Mouse (Mus musculus): ENCODE results near the gene Mafg. TPM values are rescaled to one million over a fixed set of nuclear protein-coding genes. Genes with fewer than 3 reads are reported as not detected.

Mafg gene
- polyA plus RNA-seq, 1 experiment from 2014 or later, result 39.9 TPM

DNA sequence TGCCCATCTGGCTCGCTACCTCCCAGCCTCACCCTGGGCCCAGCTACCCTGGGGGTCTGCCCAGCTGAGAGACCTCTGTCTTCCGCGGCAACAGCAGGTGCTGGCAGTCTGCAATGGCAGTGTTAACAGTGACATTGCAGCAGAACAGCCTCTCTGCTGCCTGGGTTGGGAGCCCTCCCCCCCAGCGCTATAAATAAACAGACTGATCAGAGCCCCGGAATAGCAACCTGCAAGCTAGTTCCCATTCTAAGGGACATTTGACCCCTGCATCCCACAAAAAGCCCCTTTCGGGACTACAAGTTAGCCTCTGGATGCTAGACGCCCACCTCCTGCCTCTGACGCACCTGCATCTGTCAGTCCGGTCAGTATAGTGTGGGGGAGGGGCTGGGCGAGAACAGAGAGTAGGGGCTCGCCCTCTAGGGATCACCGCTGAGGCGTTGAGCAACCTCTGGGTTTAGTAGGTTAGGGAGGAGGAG, 14.6 kb upstream of the Mafg start, which contains the start of gene Myadml2:
Gene Myadml2 (minus strand): TSS at position 158 of the 476 bp plus-strand sequence.
- no peak for ATAC-seq
- Histone ChIP-seq H3K9me3 (ENCODE audit: control insufficient read depth, low read length) (no peaks in the 10 kb centered on the region), H3K4me3 (replicated peaks; ENCODE audit: low read length) (peak within 1 kb of the TSS; percentile 2), H3K4me1 (replicated peaks; ENCODE audit: control insufficient read depth, insufficient read depth, low read length) (peaks cover 11% of the 10 kb centered on the region), H3K27ac (ENCODE audit: low read length) (no peak within 1 kb of the TSS), H3K36me3 (ENCODE audit: control insufficient read depth, insufficient read depth) (no peaks in the 10 kb centered on the region), H3K27me3 (replicated peaks; ENCODE audit: control insufficient read depth, insufficient read depth, low read length) (no peaks in the 10 kb centered on the region), H3K4me2 (ENCODE audit: low read length) (peak within 1 kb of the TSS; percentile 9), H3K9ac (replicated peaks; ENCODE audit: low read depth, low read length) (0 out of 2 replicates have a peak within 1 kb of the TSS, but pooled peaks have one; percentile 2)
- 6% methylated on average over 13 of the region's 13 CpGs for WGBS

- ATAC-seq, result no peak
- H3K27me3 ChIP-seq (replicated peaks; ENCODE audit: control insufficient read depth, insufficient read depth, low read length), result no peaks in the 10 kb centered on the region
- H3K9me3 ChIP-seq (ENCODE audit: control insufficient read depth, low read length), result no peaks in the 10 kb centered on the region
- H3K27ac ChIP-seq (ENCODE audit: low read length), result no peak overlapping the region
- peaks cover 17% of the 10 kb centered on the region for H3K4me1 ChIP-seq (replicated peaks; ENCODE audit: control insufficient read depth, insufficient read depth, low read length)
- no peak overlapping the region for H3K4me3 ChIP-seq (replicated peaks; ENCODE audit: low read length)
- H3K4me2 ChIP-seq (ENCODE audit: low read length), result no peak overlapping the region
- H3K9ac ChIP-seq (replicated peaks; ENCODE audit: low read depth, low read length), result no peak overlapping the region
- H3K36me3 ChIP-seq (ENCODE audit: control insufficient read depth, insufficient read depth), result no peaks in the 10 kb centered on the region
- WGBS, result 81% methylated on average over 35 of the region's 35 CpGs
Measured at GRCm38 (mm10) chr11:120647047-120647830, 13.8 kb upstream of the Mafg start.

DNA sequence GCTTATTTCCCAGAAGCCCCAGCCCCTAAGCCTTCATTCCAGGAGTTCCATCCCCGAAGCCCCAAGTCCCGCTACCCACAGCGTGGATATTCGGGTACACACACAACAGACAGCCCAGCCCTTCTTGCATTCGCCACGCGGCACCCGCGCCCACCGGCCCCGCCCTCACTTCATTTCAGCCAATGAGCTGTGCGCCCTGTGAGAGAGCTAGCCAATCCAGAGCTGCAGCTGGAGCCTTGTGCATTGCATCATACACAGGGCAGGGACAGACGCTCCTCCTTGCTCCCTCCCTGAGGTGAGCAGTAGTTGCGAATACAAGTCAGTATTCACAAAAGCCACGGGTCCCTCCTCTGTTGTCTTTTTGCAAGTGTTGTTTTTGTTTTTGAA, 10.2 kb upstream of the Mafg start, which contains the start of gene Pycr1:
Gene Pycr1 (minus strand): TSS at position 169 of the 387 bp plus-strand sequence.
- WGBS, result 1% methylated on average over 15 of the region's 15 CpGs
- Histone ChIP-seq H3K27me3 (replicated peaks; ENCODE audit: control insufficient read depth, insufficient read depth, low read length) (no peaks in the 10 kb centered on the region), H3K9me3 (ENCODE audit: control insufficient read depth, low read length) (no peaks in the 10 kb centered on the region), H3K9ac (replicated peaks; ENCODE audit: low read depth, low read length) (peak within 1 kb of the TSS; percentile 79), H3K36me3 (ENCODE audit: control insufficient read depth, insufficient read depth) (no peaks in the 10 kb centered on the region), H3K4me3 (replicated peaks; ENCODE audit: low read length) (peak within 1 kb of the TSS; percentile 62), H3K4me1 (replicated peaks; ENCODE audit: control insufficient read depth, insufficient read depth, low read length) (peaks cover 17% of the 10 kb centered on the region), H3K27ac (ENCODE audit: low read length) (peak within 1 kb of the TSS; percentile 47; the same call in 1 of the 2 replicates), H3K4me2 (ENCODE audit: low read length) (peak within 1 kb of the TSS; percentile 98)
- peak; percentile 100 for ATAC-seq

GRCm38 (mm10) chr11:120642939-120643600, 9.7 kb upstream of the Mafg start:
- H3K36me3 ChIP-seq (ENCODE audit: control insufficient read depth, insufficient read depth), result no peaks in the 10 kb centered on the region
- H3K4me3 ChIP-seq (replicated peaks; ENCODE audit: low read length), result peak overlapping the region; percentile 62
- H3K27me3 ChIP-seq (replicated peaks; ENCODE audit: control insufficient read depth, insufficient read depth, low read length), result no peaks in the 10 kb centered on the region
- H3K4me1 ChIP-seq (replicated peaks; ENCODE audit: control insufficient read depth, insufficient read depth, low read length), result peaks cover 15% of the 10 kb centered on the region
- ATAC-seq, result peak; percentile 56
- H3K9ac ChIP-seq (replicated peaks; ENCODE audit: low read depth, low read length), result peak overlapping the region; percentile 79
- WGBS, result 1% methylated on average over 18 of the region's 18 CpGs
- H3K4me2 ChIP-seq (ENCODE audit: low read length), result peak overlapping the region; percentile 98
- peak overlapping the region; percentile 47; the same call in 1 of the 2 replicates for H3K27ac ChIP-seq (ENCODE audit: low read length)
- no peaks in the 10 kb centered on the region for H3K9me3 ChIP-seq (ENCODE audit: control insufficient read depth, low read length)

DNA sequence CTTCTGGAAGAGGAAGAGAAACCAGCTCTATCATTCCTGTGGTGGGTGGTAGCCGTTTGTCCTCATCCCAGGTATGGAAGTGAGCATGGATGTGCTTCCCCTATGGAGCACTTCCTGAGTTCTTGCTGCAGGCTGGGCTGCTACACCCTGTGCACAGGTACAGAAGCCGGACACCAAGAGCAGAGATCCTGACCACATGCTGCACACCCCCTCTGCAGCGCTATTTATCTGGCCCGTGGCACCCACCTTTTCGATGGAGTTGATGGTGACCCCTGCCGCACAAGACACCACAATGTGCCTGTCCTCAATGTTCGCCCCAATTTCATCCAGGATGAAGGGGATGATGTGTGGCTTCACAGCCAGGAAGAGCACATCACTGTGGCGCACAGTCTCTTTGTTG, 8.5 kb upstream of the Mafg start:
- no peaks in the 10 kb centered on the region for H3K9me3 ChIP-seq (ENCODE audit: control insufficient read depth, low read length)
- no peak overlapping the region for H3K27ac ChIP-seq (ENCODE audit: low read length)
- peaks cover 12% of the 10 kb centered on the region for H3K4me1 ChIP-seq (replicated peaks; ENCODE audit: control insufficient read depth, insufficient read depth, low read length)
- H3K36me3 ChIP-seq (ENCODE audit: control insufficient read depth, insufficient read depth), result no peaks in the 10 kb centered on the region
- H3K9ac ChIP-seq (replicated peaks; ENCODE audit: low read depth, low read length), result no peak overlapping the region
- WGBS, result 90% methylated on average over 8 of the region's 8 CpGs
- no peaks in the 10 kb centered on the region for H3K27me3 ChIP-seq (replicated peaks; ENCODE audit: control insufficient read depth, insufficient read depth, low read length)
- no peak overlapping the region for H3K4me2 ChIP-seq (ENCODE audit: low read length)
- no peak for ATAC-seq
- H3K4me3 ChIP-seq (replicated peaks; ENCODE audit: low read length), result no peak overlapping the region

DNA sequence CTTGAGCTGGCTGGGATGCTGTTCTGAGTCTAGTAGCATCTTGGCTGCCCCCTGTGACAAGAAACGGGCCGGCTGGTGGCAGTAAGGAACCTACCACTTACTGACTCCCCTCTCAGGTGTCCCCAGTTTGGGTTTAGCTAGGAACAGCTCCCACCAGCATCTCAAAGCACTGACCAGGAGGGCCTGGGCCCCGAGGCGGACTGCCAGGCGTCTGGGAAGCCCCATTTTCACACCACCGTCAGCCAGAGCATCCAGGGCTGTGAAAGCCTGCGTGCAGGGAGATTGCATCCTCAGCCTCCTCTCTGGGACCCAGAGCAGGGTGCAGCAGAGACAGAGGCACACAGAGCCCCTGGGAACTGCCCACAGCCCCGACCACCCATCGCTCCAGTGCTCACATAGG, 7.9 kb upstream of the Mafg start:
- Histone ChIP-seq H3K27ac (ENCODE audit: low read length) (no peak overlapping the region), H3K9ac (replicated peaks; ENCODE audit: low read depth, low read length) (0 out of 2 replicates have a peak overlapping the region, but pooled peaks have one; percentile 13), H3K4me1 (replicated peaks; ENCODE audit: control insufficient read depth, insufficient read depth, low read length) (peaks cover 12% of the 10 kb centered on the region), H3K27me3 (replicated peaks; ENCODE audit: control insufficient read depth, insufficient read depth, low read length) (no peaks in the 10 kb centered on the region), H3K4me3 (replicated peaks; ENCODE audit: low read length) (no peak overlapping the region), H3K9me3 (ENCODE audit: control insufficient read depth, low read length) (no peaks in the 10 kb centered on the region), H3K4me2 (ENCODE audit: low read length) (no peak overlapping the region), H3K36me3 (ENCODE audit: control insufficient read depth, insufficient read depth) (no peaks in the 10 kb centered on the region)
- ATAC-seq, result no peak
- WGBS, result 66% methylated on average over 9 of the region's 9 CpGs

DNA sequence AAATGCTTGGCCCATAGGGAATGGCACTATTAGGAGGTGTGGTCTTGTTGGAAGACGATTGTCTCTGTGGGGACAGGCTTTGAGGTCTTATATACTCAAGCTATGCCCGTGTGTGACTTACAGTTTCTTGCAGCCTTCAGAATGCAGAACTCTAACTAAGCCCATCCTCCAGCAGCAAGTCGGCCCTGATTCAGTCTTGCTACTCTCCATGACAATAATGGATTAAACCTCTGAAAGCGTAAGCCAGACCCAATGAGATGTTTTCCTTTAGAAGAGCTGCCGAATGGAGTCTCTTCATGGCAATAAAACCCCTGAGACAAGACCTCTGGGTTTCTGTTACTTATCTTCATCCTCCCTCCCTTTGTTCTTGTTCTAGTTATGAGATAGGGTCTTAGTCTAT, 1.4 kb upstream of the Mafg start:
- Histone ChIP-seq H3K27me3 (replicated peaks; ENCODE audit: control insufficient read depth, insufficient read depth, low read length) (no peaks in the 10 kb centered on the region), H3K4me3 (replicated peaks; ENCODE audit: low read length) (no peak overlapping the region), H3K9me3 (ENCODE audit: control insufficient read depth, low read length) (no peaks in the 10 kb centered on the region), H3K4me1 (replicated peaks; ENCODE audit: control insufficient read depth, insufficient read depth, low read length) (peaks cover 28% of the 10 kb centered on the region), H3K9ac (replicated peaks; ENCODE audit: low read depth, low read length) (no peak overlapping the region), H3K27ac (ENCODE audit: low read length) (no peak overlapping the region), H3K36me3 (ENCODE audit: control insufficient read depth, insufficient read depth) (no peaks in the 10 kb centered on the region), H3K4me2 (ENCODE audit: low read length) (no peak overlapping the region)
- 80% methylated on average over 5 of the region's 5 CpGs for WGBS
- ATAC-seq, result no peak

DNA sequence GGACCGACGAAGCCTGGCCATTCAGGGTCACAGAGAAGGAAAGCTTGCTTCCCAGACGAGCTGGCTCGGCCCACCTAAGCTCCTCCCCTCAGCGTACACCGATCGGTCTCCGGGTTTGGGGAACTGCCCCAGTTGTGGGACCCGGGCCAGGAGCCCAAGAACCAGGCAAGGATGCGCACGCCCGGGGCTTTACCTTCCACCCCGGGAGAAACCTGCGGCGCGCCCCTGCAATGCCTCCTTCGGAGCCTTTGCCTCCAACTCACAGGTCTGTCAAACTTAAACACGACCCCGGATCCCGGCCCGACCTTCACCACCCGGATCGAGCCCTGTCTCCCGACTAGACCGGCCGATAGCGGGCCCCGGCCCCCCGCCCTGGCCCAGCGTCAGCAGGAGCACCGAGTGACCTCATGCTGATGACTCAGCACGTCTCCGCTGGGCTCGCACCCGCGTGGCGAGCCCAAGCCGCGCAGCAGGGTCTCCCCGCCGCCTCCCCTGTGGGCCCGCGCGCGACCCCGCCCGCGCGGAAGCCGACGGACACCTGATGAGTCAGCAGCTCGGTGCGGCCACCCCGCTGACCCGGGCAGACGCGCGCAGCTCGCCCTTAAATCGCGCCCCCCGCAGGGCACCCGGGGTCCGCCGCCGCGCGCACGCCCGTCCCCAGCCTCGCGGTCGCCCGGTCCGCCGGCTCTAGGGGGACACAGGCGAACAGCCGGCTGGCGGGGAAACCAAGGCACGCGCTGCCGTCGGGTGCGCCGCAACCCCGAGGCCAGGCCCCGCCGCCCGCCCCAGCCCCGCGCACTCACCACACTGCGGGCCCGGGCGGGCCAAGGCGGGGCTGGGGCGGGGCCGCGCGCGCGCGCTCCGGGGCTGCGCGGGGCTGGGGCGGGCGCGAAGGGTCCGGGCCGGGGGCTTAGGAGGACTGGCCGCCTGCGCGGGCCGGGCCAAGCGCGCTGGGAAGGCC, 561 bp downstream of the Mafg start:
- under 1% methylated on average over 99 of the region's 116 CpGs for WGBS
- H3K4me3 ChIP-seq (replicated peaks; ENCODE audit: low read length), result peak overlapping the region; percentile 84
- ATAC-seq, result peak; percentile 85

More for the DNA sequence above, 561 bp downstream of the Mafg start:
- Histone ChIP-seq H3K27ac (ENCODE audit: low read length) (peak overlapping the region; percentile 79), H3K27me3 (replicated peaks; ENCODE audit: control insufficient read depth, insufficient read depth, low read length) (no peaks in the 10 kb centered on the region), H3K9me3 (ENCODE audit: control insufficient read depth, low read length) (no peaks in the 10 kb centered on the region), H3K36me3 (ENCODE audit: control insufficient read depth, insufficient read depth) (peaks cover 6% of the 10 kb centered on the region; the same call in 1 of the 2 replicates), H3K4me2 (ENCODE audit: low read length) (peak overlapping the region; percentile 61), H3K9ac (replicated peaks; ENCODE audit: low read depth, low read length) (peak overlapping the region; percentile 85), H3K4me1 (replicated peaks; ENCODE audit: control insufficient read depth, insufficient read depth, low read length) (peaks cover 31% of the 10 kb centered on the region)

Measured in forebrain, embryonic 16.5 days (tissue).